Comparison of ENCODE assay signal across 27 mouse cellular contexts in genomic region chr15:79720267-79720666, GRCm38 (mm10).
"Had no signal": no experiment of that assay in that cellular context is flagged by ENCODE, and none has a peak within 500 bp of the region (broad histone marks: within the 10 kb centered on the region; RNA-seq: fewer than 3 reads in every experiment).

No protein-coding gene starts in this region.

- H3K27me3 ChIP-seq: embryonic facial prominence, embryonic 12.5 days; embryonic facial prominence, embryonic 13.5 days; embryonic facial prominence, embryonic 15.5 days; forebrain, embryonic 12.5 days; forebrain, embryonic 13.5 days; forebrain, embryonic 15.5 days had no signal

- H3K4me2 ChIP-seq: embryonic facial prominence, embryonic 12.5 days; embryonic facial prominence, embryonic 13.5 days; embryonic facial prominence, embryonic 15.5 days; forebrain, embryonic 12.5 days; forebrain, embryonic 13.5 days; forebrain, embryonic 15.5 days had no signal

- ATAC-seq: forebrain, embryonic 13.5 days; forebrain, embryonic 14.5 days; forebrain, embryonic 15.5 days; forebrain, embryonic 16.5 days; forebrain, postnatal 0 days had no signal

- H3K27ac ChIP-seq: embryonic facial prominence, embryonic 12.5 days; forebrain, embryonic 12.5 days; forebrain, embryonic 13.5 days; forebrain, embryonic 15.5 days; gastrocnemius, adult 2 months; heart, adult 2 months had no signal

- H3K4me1 ChIP-seq: embryonic facial prominence, embryonic 12.5 days; forebrain, embryonic 12.5 days; forebrain, embryonic 13.5 days; forebrain, embryonic 15.5 days had no signal

- DNase-seq: cerebellum, adult 9-10 months; cerebellum, adult 9-11 months; cerebellum, postnatal 10 days; cerebellum, postnatal 14 days; cerebellum, postnatal 25 days; cerebellum, postnatal 36 days; embryo, embryonic 11 days; forebrain, postnatal 0 days; gastrocnemius, adult 2 months; gastrocnemius, postnatal 10 days; gastrocnemius, postnatal 14 days; gastrocnemius, postnatal 25 days; gastrocnemius, postnatal 36 days; heart, adult 11 months; heart, adult 18-20 months; heart, adult 2 months had no signal

- H3K4me3 ChIP-seq: embryonic facial prominence, embryonic 10.5 days; embryonic facial prominence, embryonic 12.5 days; embryonic facial prominence, embryonic 13.5 days; embryonic facial prominence, embryonic 15.5 days; erythroblast, embryonic 14.5 days; forebrain, embryonic 10.5 days; forebrain, embryonic 12.5 days; forebrain, embryonic 13.5 days; forebrain, embryonic 15.5 days; gastrocnemius, adult 2 months; heart, adult 2 months had no signal

- H3K9me3 ChIP-seq: embryonic facial prominence, embryonic 10.5 days; embryonic facial prominence, embryonic 12.5 days; embryonic facial prominence, embryonic 13.5 days; embryonic facial prominence, embryonic 15.5 days; forebrain, embryonic 10.5 days; forebrain, embryonic 12.5 days; forebrain, embryonic 13.5 days; forebrain, embryonic 15.5 days had no signal

- H3K9ac ChIP-seq: embryonic facial prominence, embryonic 12.5 days; embryonic facial prominence, embryonic 15.5 days; forebrain, embryonic 12.5 days; forebrain, embryonic 13.5 days; forebrain, embryonic 15.5 days; forebrain, postnatal 0 days had no signal
